Mouse (Mus musculus) hindbrain, embryonic 14.5 days (tissue): ENCODE data around the gene Ctdspl. TPM values are rescaled to one million over a fixed set of nuclear protein-coding genes. Genes with fewer than 3 reads are reported as not detected.

Source experiments
- ATAC-seq: fragments of 200-750 bp; cut with Nextera tagmentation; 2 replicates; pipeline ENCODE4 v1.8.0; 2017; ENCODE audit warnings: moderate number of reproducible peaks, mild to moderate bottlenecking, moderate TSS enrichment, moderate library complexity; ENCODE audit not compliant: low FRiP score
- DNase-seq: peaks from one replicate; pipeline ENCODE4 v3.0.0-alpha.2; 2015; ENCODE audit warnings: low spot score
- H3K27ac ChIP-seq: fragments of 300-500 bp; sonication (generic); 2 replicates; pipeline ENCODE4 v1.5.1; 2014; ENCODE audit warnings: mild to moderate bottlenecking, moderate library complexity
- H3K27me3 ChIP-seq: fragments of 300-500 bp; sonication (generic); 2 replicates; pipeline ENCODE4 v1.6.1; 2014; ENCODE audit warnings: mild to moderate bottlenecking, low read length, mixed read lengths; ENCODE audit not compliant: control insufficient read depth, insufficient read depth
- H3K36me3 ChIP-seq: fragments of 300-500 bp; sonication (generic); replicated peaks from 2 replicates; pipeline ENCODE4 v1.6.1; 2014; ENCODE audit not compliant: control insufficient read depth, insufficient read depth
- H3K4me1 ChIP-seq: fragments of 300-500 bp; sonication (generic); replicated peaks from 2 replicates; pipeline ENCODE4 v1.6.1; 2014; ENCODE audit warnings: antibody characterized with exemption, low read length, mixed read lengths; ENCODE audit not compliant: control insufficient read depth, insufficient read depth
- H3K4me2 ChIP-seq: fragments of 300-500 bp; sonication (generic); replicated peaks from 2 replicates; pipeline ENCODE4 v1.6.1; 2014; ENCODE audit warnings: mild to moderate bottlenecking, moderate library complexity
- H3K4me3 ChIP-seq: fragments of 300-500 bp; sonication (generic); replicated peaks from 2 replicates; pipeline ENCODE4 v1.5.1; 2014; ENCODE audit warnings: mild to moderate bottlenecking, low read length
- H3K9ac ChIP-seq: fragments of 300-500 bp; sonication (generic); 2 replicates; pipeline ENCODE4 v1.6.1; 2014
- H3K9me3 ChIP-seq: fragments of 300-500 bp; sonication (generic); 2 replicates; pipeline ENCODE4 v1.6.1; 2016; ENCODE audit warnings: low read length; ENCODE audit not compliant: control insufficient read depth
- WGBS: fragments of 180-500 bp; shearing (Covaris S2); extraction: QIAGEN DNeasy Blood & Tissue Kit; methylation state at CpG from one replicate; pipeline ENCODE4 v1.1.7; 2014; 5-methylcytosine and 5-hydroxymethylcytosine counted together
- polyA plus RNA-seq: library from polyadenylated mRNA; unstranded; fragments of >200 nt; fragmentation: Nextera tagmentation; extraction: Ambion mirVana; gene quantifications from 2 replicates; pipeline ENCODE4 v1.2.1, GENCODE M21; 2014

The Ctdspl gene
- polyA plus RNA-seq, 1 experiment from 2014 or later: 7.5 TPM

DNA sequence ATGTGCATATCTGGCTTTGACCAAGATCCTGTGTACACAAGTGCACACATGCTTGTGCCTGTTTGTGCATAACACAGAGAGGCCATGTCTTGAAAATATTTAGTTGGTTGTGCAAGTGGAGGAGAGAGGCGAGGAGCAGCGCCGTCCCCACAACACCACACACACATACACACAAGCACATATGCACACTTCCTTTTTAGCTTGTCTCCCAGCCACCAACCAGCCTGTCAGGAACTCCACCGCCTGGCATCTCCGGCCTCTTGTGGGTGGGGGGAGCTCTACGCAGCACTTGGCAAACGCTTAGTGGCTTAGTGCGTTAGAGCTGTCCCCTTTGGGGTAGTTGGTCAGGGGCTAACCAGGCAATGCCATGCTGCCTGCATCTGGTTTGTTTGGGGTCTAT lies 1.2 kb downstream of the Ctdspl start:
- Histone ChIP-seq H3K27me3 (no peaks in the 10 kb centered on the region), H3K4me3 (peak overlapping the region; percentile 82), H3K36me3 (no peaks in the 10 kb centered on the region), H3K27ac (0 out of 2 replicates have a peak overlapping the region, but pooled peaks have one; percentile 83), H3K9me3 (no peaks in the 10 kb centered on the region), H3K9ac (peak overlapping the region; percentile 90), H3K4me1 (peaks cover 22% of the 10 kb centered on the region), H3K4me2 (peak overlapping the region; percentile 93)
- DNase-seq (no peak), ATAC-seq (no peak)
- 40% methylated on average over 8 of the region's 8 CpGs for WGBS

DNA sequence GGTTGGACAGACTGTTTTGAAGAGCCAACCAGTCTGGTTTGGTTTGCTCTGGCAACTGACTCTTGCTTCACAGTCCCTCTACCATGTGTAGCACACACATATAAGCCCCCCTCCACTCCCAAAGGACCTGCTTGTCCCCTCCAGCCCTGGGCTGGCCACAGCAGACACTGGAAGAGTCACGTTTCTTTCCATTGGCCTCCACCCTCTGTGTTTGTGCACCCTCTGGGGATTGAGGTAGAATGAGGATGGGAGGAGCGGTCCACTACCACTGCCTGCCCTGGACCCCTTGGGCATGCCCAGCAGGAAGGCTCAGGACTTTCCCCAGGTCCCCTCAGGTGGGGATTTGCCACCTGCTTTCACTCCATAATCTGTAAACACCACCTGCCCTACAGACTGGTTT lies 1.8 kb downstream of the Ctdspl start:
- ATAC-seq (no peak), DNase-seq (no peak)
- Histone ChIP-seq H3K4me2 (peak overlapping the region; percentile 93), H3K27me3 (no peaks in the 10 kb centered on the region), H3K9me3 (no peaks in the 10 kb centered on the region), H3K27ac (no peak overlapping the region), H3K9ac (peak overlapping the region; percentile 90; the same call in 1 of the 2 replicates), H3K4me3 (peak overlapping the region; percentile 82; the same call in 1 of the 2 replicates), H3K36me3 (no peaks in the 10 kb centered on the region), H3K4me1 (peaks cover 22% of the 10 kb centered on the region)
- WGBS: 47% methylated on average over 2 of the region's 2 CpGs

DNA sequence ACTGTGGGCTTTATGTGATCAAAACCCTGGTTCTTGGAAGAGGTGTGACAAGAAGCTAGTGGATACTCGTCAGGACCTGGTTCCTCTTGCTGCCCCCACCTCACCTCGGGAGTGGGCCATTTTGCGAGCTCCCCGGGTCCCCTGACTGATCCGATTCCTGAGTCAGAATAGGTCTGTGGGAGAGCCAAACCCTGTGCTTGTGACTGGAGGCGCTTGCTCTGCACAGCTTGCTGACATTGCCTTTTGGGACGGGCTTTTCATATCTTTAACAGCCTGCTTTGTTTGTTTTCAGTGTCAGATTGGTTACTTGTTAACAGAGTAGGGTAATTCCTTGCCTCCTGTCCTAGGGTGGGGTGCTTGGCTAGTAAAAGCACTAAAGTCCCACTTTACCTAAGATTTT lies 2.4 kb downstream of the Ctdspl start:
- Histone ChIP-seq H3K9ac (no peak overlapping the region), H3K4me2 (peak overlapping the region; percentile 93; the same call in 1 of the 2 replicates), H3K36me3 (no peaks in the 10 kb centered on the region), H3K4me3 (no peak overlapping the region), H3K4me1 (peaks cover 22% of the 10 kb centered on the region), H3K27ac (no peak overlapping the region), H3K27me3 (no peaks in the 10 kb centered on the region), H3K9me3 (no peaks in the 10 kb centered on the region)
- WGBS: 33% methylated on average over 7 of the region's 7 CpGs
- DNase-seq (no peak), ATAC-seq (no peak)

DNA sequence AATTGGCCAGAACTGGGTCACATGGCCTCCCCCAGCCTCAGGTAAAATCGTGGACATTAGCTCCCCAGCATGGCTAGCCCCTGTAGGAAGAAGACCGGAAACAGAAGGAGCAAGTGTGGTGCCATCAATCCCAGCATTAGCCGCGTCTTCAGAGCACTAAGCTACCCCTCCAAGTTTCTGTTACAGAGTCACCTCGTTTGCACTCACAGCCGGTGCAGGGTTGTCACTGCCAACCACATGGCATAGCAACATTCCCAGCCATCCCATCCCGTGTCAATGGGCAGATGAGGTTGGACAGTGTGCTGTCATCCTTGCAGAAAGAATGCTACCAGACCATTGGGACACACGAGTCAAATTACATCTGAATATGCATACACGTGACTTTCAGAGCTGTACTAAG lies 4.4 kb downstream of the Ctdspl start:
- WGBS: 78% methylated on average over 9 of the region's 9 CpGs
- H3K4me1 ChIP-seq: peaks cover 18% of the 10 kb centered on the region
- H3K9me3 ChIP-seq: no peaks in the 10 kb centered on the region
- DNase-seq: no peak
- H3K4me3 ChIP-seq: no peak overlapping the region
- no peaks in the 10 kb centered on the region for H3K36me3 ChIP-seq
- no peak overlapping the region for H3K4me2 ChIP-seq
- no peak overlapping the region for H3K27ac ChIP-seq
- no peaks in the 10 kb centered on the region for H3K27me3 ChIP-seq
- no peak for ATAC-seq
- H3K9ac ChIP-seq: no peak overlapping the region

DNA sequence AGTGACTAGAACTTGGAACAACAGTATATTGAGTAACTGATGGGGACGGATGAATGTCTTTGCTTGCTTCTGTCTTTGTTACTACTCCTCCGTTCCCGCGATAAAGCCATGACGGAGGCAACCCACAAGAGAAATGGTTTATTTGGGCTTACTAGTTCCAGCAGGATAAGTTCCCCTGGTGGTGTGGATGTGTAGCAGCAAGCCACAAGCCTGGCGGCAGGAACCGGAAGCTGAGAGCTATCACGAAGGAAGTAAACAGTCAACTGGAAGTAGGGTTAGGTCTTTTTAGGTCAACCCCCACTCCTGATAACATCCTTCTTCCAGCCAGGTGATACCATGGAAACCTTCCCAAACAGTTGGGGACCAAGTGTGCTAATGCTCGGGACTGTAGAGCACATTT lies 7.5 kb downstream of the Ctdspl start:
- Histone ChIP-seq H3K36me3 (no peaks in the 10 kb centered on the region), H3K27ac (no peak overlapping the region), H3K4me1 (peaks cover under 1% of the 10 kb centered on the region; the same call in 1 of the 2 replicates), H3K4me3 (no peak overlapping the region), H3K9me3 (no peaks in the 10 kb centered on the region), H3K9ac (no peak overlapping the region), H3K4me2 (no peak overlapping the region), H3K27me3 (no peaks in the 10 kb centered on the region)
- 91% methylated on average over 9 of the region's 9 CpGs for WGBS
- DNase-seq (no peak), ATAC-seq (no peak)

DNA sequence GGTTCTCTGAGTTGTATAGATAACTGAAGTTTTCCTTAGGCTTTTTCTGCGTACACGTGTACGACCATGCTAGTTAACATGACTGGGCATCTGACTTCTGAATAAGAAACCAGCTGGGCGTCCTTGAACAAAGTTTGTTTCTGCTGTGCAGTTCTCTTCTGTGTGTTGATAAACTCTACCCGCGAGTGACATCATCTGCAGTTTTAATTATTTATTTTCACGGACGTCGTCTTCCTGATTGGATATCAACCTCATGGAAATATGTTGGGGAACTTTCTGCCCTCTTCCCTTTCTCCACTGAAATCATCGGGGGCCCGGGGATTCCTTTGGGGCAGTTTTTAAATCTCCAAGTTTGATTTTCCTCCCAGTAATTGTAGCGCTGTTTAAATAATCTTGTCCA lies 8.1 kb downstream of the Ctdspl start:
- Histone ChIP-seq H3K4me1 (no peaks in the 10 kb centered on the region), H3K27me3 (no peaks in the 10 kb centered on the region), H3K4me2 (no peak overlapping the region), H3K9me3 (no peaks in the 10 kb centered on the region), H3K9ac (no peak overlapping the region), H3K27ac (no peak overlapping the region), H3K4me3 (no peak overlapping the region), H3K36me3 (no peaks in the 10 kb centered on the region)
- ATAC-seq (no peak), DNase-seq (no peak)
- 88% methylated on average over 12 of the region's 12 CpGs for WGBS

DNA sequence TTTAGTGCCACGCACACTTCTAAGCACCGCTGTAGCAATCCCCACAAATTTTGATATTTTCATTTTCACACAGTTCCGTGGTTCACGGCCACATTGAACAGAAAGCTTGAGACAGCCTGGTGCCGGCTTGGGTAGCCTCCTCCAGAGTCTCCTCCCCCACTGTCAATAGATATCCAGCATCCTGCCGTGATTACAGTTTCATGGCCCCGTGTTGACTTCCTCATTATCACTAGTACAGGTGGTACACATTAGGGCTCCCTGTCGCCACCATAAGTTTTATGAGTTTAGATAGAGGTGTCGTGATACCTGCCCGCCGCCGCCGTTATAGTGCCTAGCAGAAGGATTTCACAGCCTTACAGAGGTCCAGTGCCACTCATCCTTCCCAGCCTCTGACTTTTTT lies 8.8 kb downstream of the Ctdspl start:
- H3K27me3 ChIP-seq: no peaks in the 10 kb centered on the region
- H3K4me2 ChIP-seq: no peak overlapping the region
- DNase-seq: no peak

DNA sequence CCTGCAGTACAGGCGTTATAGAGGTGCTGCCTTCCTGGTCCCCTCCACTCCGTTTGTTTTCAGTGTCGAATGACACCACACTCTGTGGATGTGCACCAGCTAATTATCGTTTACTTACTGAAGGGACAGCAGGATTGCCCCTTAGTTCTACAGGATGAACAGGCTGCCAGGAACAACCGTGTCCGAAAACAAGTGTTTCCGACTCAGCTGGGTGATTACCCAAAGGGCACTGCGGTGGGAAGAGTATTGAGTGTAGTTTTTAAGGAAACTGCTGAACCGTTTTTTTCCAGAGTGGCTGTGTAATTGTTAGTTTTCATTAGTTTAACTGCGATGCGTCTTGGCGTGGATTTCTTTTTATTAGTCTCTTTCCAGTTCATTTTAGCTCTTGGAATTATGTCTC lies 9.8 kb downstream of the Ctdspl start:
- Histone ChIP-seq H3K27ac (no peak overlapping the region), H3K9ac (no peak overlapping the region), H3K36me3 (no peaks in the 10 kb centered on the region), H3K9me3 (no peaks in the 10 kb centered on the region), H3K4me3 (no peak overlapping the region), H3K4me2 (no peak overlapping the region), H3K4me1 (0 out of 2 replicates have a peak, but pooled peaks cover 3% of the 10 kb centered on the region), H3K27me3 (no peaks in the 10 kb centered on the region)
- DNase-seq (no peak), ATAC-seq (no peak)
- WGBS: 58% methylated on average over 12 of the region's 12 CpGs

More for the DNA sequence above, 8.8 kb downstream of the Ctdspl start:
- 0 out of 2 replicates have a peak, but pooled peaks cover 2% of the 10 kb centered on the region for H3K4me1 ChIP-seq
- H3K36me3 ChIP-seq: no peaks in the 10 kb centered on the region
- no peak overlapping the region for H3K27ac ChIP-seq
- ATAC-seq: no peak
- WGBS: 90% methylated on average over 13 of the region's 13 CpGs
- H3K9me3 ChIP-seq: no peaks in the 10 kb centered on the region
- H3K9ac ChIP-seq: no peak overlapping the region
- no peak overlapping the region for H3K4me3 ChIP-seq

DNA sequence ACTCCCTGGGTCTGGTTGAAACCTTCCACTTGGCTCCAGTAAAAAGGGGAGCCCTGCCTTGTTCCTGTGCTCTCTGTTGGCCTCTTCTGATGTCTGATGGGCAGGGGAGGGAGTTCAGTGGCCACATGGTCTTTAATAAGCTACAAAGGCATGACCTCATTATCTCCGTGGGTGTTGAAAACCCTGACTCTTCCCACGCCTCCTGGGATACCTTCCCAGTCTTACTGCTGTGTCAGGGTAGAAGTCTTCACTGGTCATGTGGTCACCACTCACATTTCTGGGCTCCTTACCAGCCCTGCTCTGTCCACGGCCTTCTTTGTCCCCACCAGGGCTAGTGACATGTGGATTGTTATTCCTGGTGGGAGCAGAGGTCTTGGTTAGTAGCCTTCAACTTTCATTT lies 11.3 kb downstream of the Ctdspl start:
- no peak for ATAC-seq
- H3K4me1 ChIP-seq: 0 out of 2 replicates have a peak, but pooled peaks cover 3% of the 10 kb centered on the region
- no peak overlapping the region for H3K27ac ChIP-seq
- H3K4me3 ChIP-seq: no peak overlapping the region
- no peak for DNase-seq
- no peaks in the 10 kb centered on the region for H3K9me3 ChIP-seq
- H3K4me2 ChIP-seq: no peak overlapping the region
- H3K27me3 ChIP-seq: no peaks in the 10 kb centered on the region
- no peaks in the 10 kb centered on the region for H3K36me3 ChIP-seq
- no peak overlapping the region for H3K9ac ChIP-seq
- WGBS: 46% methylated on average over 3 of the region's 3 CpGs

DNA sequence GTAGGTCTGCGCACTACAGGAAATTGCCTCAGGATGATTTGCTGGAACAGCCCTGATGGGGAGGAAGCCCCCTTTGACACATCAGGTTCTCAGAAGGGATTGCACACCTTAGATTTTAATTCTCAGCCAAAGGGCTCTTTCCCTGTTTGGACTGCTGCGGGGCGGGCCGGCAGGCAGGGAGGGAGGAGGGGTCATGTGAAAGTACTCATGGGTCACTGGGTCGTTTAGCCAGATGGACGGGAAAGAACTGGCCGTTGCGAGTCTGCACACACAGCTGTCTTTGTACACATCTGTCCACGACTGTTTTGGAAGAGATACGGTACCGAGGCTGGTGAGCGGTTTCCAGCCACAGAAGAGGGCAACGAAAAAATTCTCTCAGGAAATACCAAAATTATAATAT lies 13.2 kb downstream of the Ctdspl start:
- H3K4me2 ChIP-seq: no peak overlapping the region
- H3K9me3 ChIP-seq: no peaks in the 10 kb centered on the region
- 35% methylated on average over 13 of the region's 13 CpGs for WGBS
- no peak overlapping the region for H3K4me3 ChIP-seq
- H3K9ac ChIP-seq: no peak overlapping the region
- no peaks in the 10 kb centered on the region for H3K27me3 ChIP-seq
- DNase-seq (no peak), ATAC-seq (no peak)
- H3K36me3 ChIP-seq: no peaks in the 10 kb centered on the region
- H3K27ac ChIP-seq: no peak overlapping the region
- 0 out of 2 replicates have a peak, but pooled peaks cover 3% of the 10 kb centered on the region for H3K4me1 ChIP-seq
